Mouse (Mus musculus): ENCODE results near the gene Lhfp. TPM values are rescaled to one million over a fixed set of nuclear protein-coding genes. Genes with fewer than 3 reads are reported as not detected.

Lhfp gene
- polyA plus RNA-seq, 1 experiment = 17.8 TPM

DNA sequence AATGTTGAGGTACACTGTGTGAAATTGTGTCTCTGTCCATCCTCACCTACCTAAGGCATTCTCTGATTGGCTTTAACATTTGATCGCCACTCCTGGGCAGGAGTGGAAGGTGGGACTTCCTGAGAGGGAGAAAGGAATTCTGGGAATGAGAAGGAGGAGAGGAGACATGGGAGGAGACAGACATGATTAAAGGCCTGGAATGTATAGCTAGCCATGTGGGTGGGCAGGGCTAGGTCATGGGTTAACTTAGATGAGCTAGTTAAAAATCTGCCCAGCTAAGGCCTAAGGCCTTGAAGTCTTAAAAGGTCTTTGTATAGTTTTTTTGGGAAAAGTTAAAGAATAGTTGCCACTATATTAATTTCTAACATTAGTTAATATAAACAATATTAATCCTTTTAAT is 43.9 kb upstream of the Lhfp start:
- no peaks in the 10 kb centered on the region for H3K79me2 ChIP-seq (ENCODE audit: control insufficient read depth, insufficient read depth)
- no peak overlapping the region for H3ac ChIP-seq (ENCODE audit: control insufficient read depth, insufficient read length)
- peaks cover 29% of the 10 kb centered on the region for H3K36me3 ChIP-seq (ENCODE audit: control insufficient read depth, insufficient read depth)
- H3K4me3 ChIP-seq = no peak overlapping the region
- H3K4me2 ChIP-seq (ENCODE audit: low read depth) = no peak overlapping the region
- no peak for TF ChIP-seq TCF12 (IDR thresholded peaks at IDR 0.05; ENCODE audit: insufficient read depth, poor library complexity, severe bottlenecking)
- H3K27me3 ChIP-seq (ENCODE audit: control insufficient read depth, insufficient read depth, insufficient read length) = no peaks in the 10 kb centered on the region

DNA sequence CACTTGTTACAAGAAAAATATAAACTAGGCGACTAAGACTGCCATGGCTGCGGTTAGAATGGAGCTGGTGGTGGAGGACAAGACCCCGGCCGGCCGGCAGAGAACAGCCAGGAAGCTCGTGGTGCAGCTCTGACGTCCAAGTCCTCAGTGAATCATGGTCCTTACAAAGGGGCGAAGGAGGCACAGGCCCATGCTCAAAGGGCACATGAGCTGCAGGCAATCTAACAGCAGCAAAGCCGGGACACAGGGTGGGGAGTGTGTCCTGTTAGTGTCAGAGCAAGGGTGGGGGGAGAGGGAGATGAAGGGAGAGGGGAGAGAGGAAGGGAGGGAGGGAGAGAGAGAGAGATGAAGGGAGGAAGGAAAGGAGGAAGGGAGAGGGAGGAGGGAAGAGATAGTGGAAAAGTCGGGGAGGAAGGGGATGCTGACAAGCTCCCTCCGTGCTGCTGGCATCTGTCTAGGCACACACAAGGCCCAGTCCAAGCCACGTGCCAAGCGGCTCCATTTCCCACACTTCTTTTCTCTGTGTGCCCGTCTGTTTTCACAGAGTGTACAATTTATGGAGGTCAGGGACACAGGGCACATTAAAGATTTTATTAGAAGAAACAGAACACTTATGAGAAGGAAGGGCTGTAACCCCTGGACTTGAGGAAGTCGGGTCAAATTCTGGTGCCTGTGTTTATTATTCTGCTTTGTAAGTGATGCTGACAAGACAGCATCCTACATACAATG is 42.1 kb upstream of the Lhfp start:
- Histone ChIP-seq H3K4me2 (ENCODE audit: low read depth) (no peak overlapping the region), H3K27me3 (ENCODE audit: control insufficient read depth, insufficient read depth, insufficient read length) (no peaks in the 10 kb centered on the region), H3ac (ENCODE audit: control insufficient read depth, insufficient read length) (no peak overlapping the region), H3K36me3 (ENCODE audit: control insufficient read depth, insufficient read depth) (peaks cover 29% of the 10 kb centered on the region), H3K4me3 (no peak overlapping the region), H3K79me2 (ENCODE audit: control insufficient read depth, insufficient read depth) (no peaks in the 10 kb centered on the region)
- no peak for TF ChIP-seq POLR2A (IDR thresholded peaks at IDR 0.05; ENCODE audit: insufficient read length, low read depth)
- TF ChIP-seq CEBPB (IDR thresholded peaks at IDR 0.05; ENCODE audit: insufficient read depth, poor library complexity, severe bottlenecking) = no peak
- TF ChIP-seq TCF3 (IDR thresholded peaks at IDR 0.05; ENCODE audit: insufficient read length, low read depth) = no peak
- no peak for TF ChIP-seq USF1 (IDR thresholded peaks at IDR 0.05; ENCODE audit: low read depth)
- no peak for TF ChIP-seq SRF (IDR thresholded peaks at IDR 0.05; ENCODE audit: control insufficient read depth, insufficient read length, low read depth)
- no peak for TF ChIP-seq POLR2AphosphoS2 (IDR thresholded peaks at IDR 0.05; ENCODE audit: insufficient read length, low read depth)
- no peak for TF ChIP-seq E2F4 (IDR thresholded peaks at IDR 0.05; ENCODE audit: insufficient read depth)
- TF ChIP-seq MYOD1 (IDR thresholded peaks at IDR 0.05; ENCODE audit: control insufficient read depth in 1 of 3, insufficient read length in 2 of 3, low read depth in 2 of 3) = no peak
- no peak for TF ChIP-seq TCF12 (IDR thresholded peaks at IDR 0.05; ENCODE audit: insufficient read depth, poor library complexity, severe bottlenecking)
- no peak for TF ChIP-seq MAX (IDR thresholded peaks at IDR 0.05; ENCODE audit: low read depth)
- no peak for TF ChIP-seq REST (IDR thresholded peaks at IDR 0.05; ENCODE audit: insufficient read depth, insufficient read length)
- TF ChIP-seq MYOG (IDR thresholded peaks at IDR 0.05; ENCODE audit: control insufficient read depth in 1 of 3, insufficient read depth in 1 of 3, insufficient read length in 2 of 3, low read depth in 2 of 3) = no peak

DNA sequence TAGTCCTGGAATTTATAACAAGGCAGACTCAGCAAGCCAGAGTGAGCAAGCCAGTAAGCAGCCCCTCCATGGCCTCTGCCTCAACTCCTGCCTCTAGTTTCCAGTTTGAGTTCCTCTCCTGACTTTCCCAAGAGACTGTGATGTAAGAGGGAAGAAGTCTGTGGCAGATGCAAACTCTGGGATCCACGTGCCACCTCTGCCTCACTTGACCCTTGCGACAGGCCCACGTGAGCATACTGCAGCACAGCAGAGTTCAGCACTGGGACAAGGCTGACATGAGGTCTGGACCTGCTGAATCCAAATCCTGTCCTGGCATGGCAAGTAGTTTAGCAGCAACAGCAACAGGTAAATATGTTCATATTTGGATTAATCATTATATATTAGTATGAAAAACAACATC is 41.3 kb upstream of the Lhfp start:
- no peak for TF ChIP-seq POLR2A (IDR thresholded peaks at IDR 0.05; ENCODE audit: insufficient read length, low read depth)
- no peak for TF ChIP-seq CEBPB (IDR thresholded peaks at IDR 0.05; ENCODE audit: insufficient read depth, poor library complexity, severe bottlenecking)
- no peak for TF ChIP-seq POLR2AphosphoS2 (IDR thresholded peaks at IDR 0.05; ENCODE audit: insufficient read length, low read depth)
- TF ChIP-seq MYOG (IDR thresholded peaks at IDR 0.05; ENCODE audit: control insufficient read depth in 1 of 3, insufficient read depth in 1 of 3, insufficient read length in 2 of 3, low read depth in 2 of 3) = no peak
- no peak for TF ChIP-seq TCF3 (IDR thresholded peaks at IDR 0.05; ENCODE audit: insufficient read length, low read depth)
- no peak for TF ChIP-seq MYOD1 (IDR thresholded peaks at IDR 0.05; ENCODE audit: control insufficient read depth in 1 of 3, insufficient read length in 2 of 3, low read depth in 2 of 3)
- TF ChIP-seq REST (IDR thresholded peaks at IDR 0.05; ENCODE audit: insufficient read depth, insufficient read length) = no peak
- TF ChIP-seq USF1 (IDR thresholded peaks at IDR 0.05; ENCODE audit: low read depth) = no peak
- no peak for TF ChIP-seq E2F4 (IDR thresholded peaks at IDR 0.05; ENCODE audit: insufficient read depth)
- no peak for TF ChIP-seq MAX (IDR thresholded peaks at IDR 0.05; ENCODE audit: low read depth)
- TF ChIP-seq SRF (IDR thresholded peaks at IDR 0.05; ENCODE audit: control insufficient read depth, insufficient read length, low read depth) = no peak
- no peak for TF ChIP-seq TCF12 (IDR thresholded peaks at IDR 0.05; ENCODE audit: insufficient read depth, poor library complexity, severe bottlenecking)
- Histone ChIP-seq H3K36me3 (ENCODE audit: control insufficient read depth, insufficient read depth) (peaks cover 29% of the 10 kb centered on the region), H3K4me2 (ENCODE audit: low read depth) (no peak overlapping the region), H3K27me3 (ENCODE audit: control insufficient read depth, insufficient read depth, insufficient read length) (no peaks in the 10 kb centered on the region), H3K79me2 (ENCODE audit: control insufficient read depth, insufficient read depth) (no peaks in the 10 kb centered on the region), H3ac (ENCODE audit: control insufficient read depth, insufficient read length) (no peak overlapping the region), H3K4me3 (no peak overlapping the region)

DNA sequence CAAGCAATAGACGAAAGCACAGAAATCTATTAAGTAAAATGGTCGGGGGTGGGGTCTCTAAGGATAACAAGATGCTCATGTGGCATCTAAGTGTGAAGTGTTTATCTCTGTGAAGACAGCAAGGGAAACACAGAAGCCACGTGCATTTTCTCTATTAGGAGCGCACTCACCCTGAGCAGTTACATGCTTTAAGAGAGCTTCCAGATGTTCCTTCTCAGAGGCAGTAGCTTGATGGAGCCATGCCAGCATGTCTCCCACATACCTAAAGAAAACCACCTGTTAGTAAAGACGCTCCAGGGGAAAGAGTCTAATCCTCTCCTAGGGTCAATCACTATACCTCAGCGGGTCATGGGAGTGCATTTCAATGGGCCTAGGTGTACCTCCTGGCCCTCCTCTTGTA is 39.3 kb upstream of the Lhfp start:
- peaks cover 19% of the 10 kb centered on the region for H3K36me3 ChIP-seq (ENCODE audit: control insufficient read depth, insufficient read depth)
- H3K4me2 ChIP-seq (ENCODE audit: low read depth) = no peak overlapping the region
- no peak for TF ChIP-seq MAX (IDR thresholded peaks at IDR 0.05; ENCODE audit: low read depth)
- H3K27me3 ChIP-seq (ENCODE audit: control insufficient read depth, insufficient read depth, insufficient read length) = no peaks in the 10 kb centered on the region
- H3K79me2 ChIP-seq (ENCODE audit: control insufficient read depth, insufficient read depth) = no peaks in the 10 kb centered on the region
- no peak overlapping the region for H3K4me3 ChIP-seq
- no peak overlapping the region for H3ac ChIP-seq (ENCODE audit: control insufficient read depth, insufficient read length)

DNA sequence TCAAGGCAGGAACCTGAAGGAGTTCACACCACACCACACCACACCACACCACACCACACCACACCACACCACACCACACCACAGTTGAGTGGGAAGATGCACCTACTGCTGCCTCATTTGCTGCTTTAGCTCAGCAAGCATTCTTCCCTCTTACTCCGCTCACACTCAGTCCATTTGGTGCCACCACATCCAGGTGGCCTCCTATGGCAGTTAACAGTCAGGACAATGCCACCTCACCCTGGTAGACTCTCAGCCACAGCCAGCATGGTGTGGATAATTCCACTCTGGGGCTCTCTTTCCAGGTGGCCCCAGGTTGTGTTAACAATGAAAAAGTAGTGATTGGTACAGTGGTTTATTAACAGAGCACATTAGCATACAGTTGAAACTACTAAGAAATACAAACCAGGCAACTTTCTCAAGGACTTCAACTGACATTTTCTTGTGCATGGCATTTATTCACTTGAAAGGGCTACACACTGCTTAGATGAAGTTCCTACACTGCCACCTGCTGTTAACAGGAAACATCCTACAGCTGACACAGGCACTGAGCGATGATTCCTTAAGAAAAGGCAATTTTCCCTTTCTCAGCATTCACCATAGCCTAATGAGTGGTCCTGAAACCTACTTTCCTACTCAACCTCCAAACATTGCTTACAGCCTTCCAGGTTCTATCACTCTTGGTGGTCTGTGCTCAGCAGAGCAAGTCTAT is 36.8 kb upstream of the Lhfp start:
- TF ChIP-seq CEBPB (IDR thresholded peaks at IDR 0.05; ENCODE audit: insufficient read depth, poor library complexity, severe bottlenecking) (no peak), E2F4 (IDR thresholded peaks at IDR 0.05; ENCODE audit: insufficient read depth) (no peak), TCF12 (IDR thresholded peaks at IDR 0.05; ENCODE audit: insufficient read depth, poor library complexity, severe bottlenecking) (no peak), MAX (IDR thresholded peaks at IDR 0.05; ENCODE audit: low read depth) (no peak), USF1 (IDR thresholded peaks at IDR 0.05; ENCODE audit: low read depth) (no peak)
- no peaks in the 10 kb centered on the region for H3K79me2 ChIP-seq (ENCODE audit: control insufficient read depth, insufficient read depth)
- H3K36me3 ChIP-seq (ENCODE audit: control insufficient read depth, insufficient read depth) = peaks cover 38% of the 10 kb centered on the region
- H3K4me3 ChIP-seq = no peak overlapping the region
- H3K27me3 ChIP-seq (ENCODE audit: control insufficient read depth, insufficient read depth, insufficient read length) = no peaks in the 10 kb centered on the region
- H3K4me2 ChIP-seq (ENCODE audit: low read depth) = no peak overlapping the region
- no peak overlapping the region for H3ac ChIP-seq (ENCODE audit: control insufficient read depth, insufficient read length)

Data from myocyte (in vitro differentiated cells).